In genomic region chr3:40744024-40744835, GRCm38 (mm10) we compare ENCODE assay signal across 8 mouse cellular contexts. TPM values are rescaled to one million over a fixed set of nuclear protein-coding genes. Genes with fewer than 3 reads are reported as not detected.
A peak's percentile ranks its signal among the peaks of the same experiment; 100 is the strongest.
DNase-seq lines count a peak whose midpoint lies in the region; ATAC-seq and TF ChIP-seq lines count a peak whose summit lies in the region.

Gene Hspa4l, plus strand, starts transcription at chr3:40744495.

- H3K27me3 ChIP-seq in forebrain, postnatal 0 days (ENCODE audit: insufficient read depth, low read length), result no peaks in the 10 kb centered on the region
- H3K27me3 ChIP-seq in stomach, postnatal 0 days (ENCODE audit: control insufficient read depth, insufficient read depth, low read length), result no peaks in the 10 kb centered on the region

- peaks cover 10% of the 10 kb centered on the region; the same call in 1 of the 2 replicates for H3K4me1 ChIP-seq in forebrain, postnatal 0 days (ENCODE audit: insufficient read depth)
- H3K4me1 ChIP-seq in stomach, postnatal 0 days (replicated peaks; ENCODE audit: control insufficient read depth, insufficient read depth), result 0 out of 2 replicates have a peak, but pooled peaks cover 3% of the 10 kb centered on the region

- no peaks in the 10 kb centered on the region for H3K9me3 ChIP-seq in forebrain, postnatal 0 days (ENCODE audit: low read length)
- H3K9me3 ChIP-seq in stomach, postnatal 0 days (ENCODE audit: control insufficient read depth, low read length), result no peaks in the 10 kb centered on the region

- TF ChIP-seq CTCF in forebrain, postnatal 0 days (IDR thresholded peaks at IDR 0.05; ENCODE audit: low read depth), result no peak
- TF ChIP-seq CTCF in stomach, postnatal 0 days (IDR thresholded peaks at IDR 0.05; ENCODE audit: low read depth), result no peak

- no peak for ATAC-seq in forebrain, postnatal 0 days
- ATAC-seq in stomach, postnatal 0 days (ENCODE audit: low FRiP score, low TSS enrichment), result no peak

- peak within 1 kb of the TSS; percentile 87 for H3K4me3 ChIP-seq in forebrain, postnatal 0 days (ENCODE audit: low read depth, low read length)
- H3K4me3 ChIP-seq in stomach, postnatal 0 days (ENCODE audit: low read depth, low read length), result peak within 1 kb of the TSS; percentile 67

- DNase-seq in left cerebral cortex, adult 18-20 months (ENCODE audit: low spot score in 2 of 2), result no peak
- DNase-seq in left cerebral cortex, adult 11 months (ENCODE audit: low spot score), result no peak
- peak; percentile 15 for DNase-seq in brain, adult 2 months (ENCODE audit: low read depth, low spot score)
- no peak for DNase-seq in forebrain, postnatal 0 days
- peak; percentile 5 for DNase-seq in layer of hippocampus, adult 9-10 months (ENCODE audit: low spot score)
- peak; percentile 27 for DNase-seq in lung, postnatal 36 days
- DNase-seq in stomach, postnatal 0 days (ENCODE audit: low spot score), result no peak
- DNase-seq in frontal cortex, postnatal 25 days (ENCODE audit: low spot score in 2 of 2), result no peak

- TF ChIP-seq EP300 in stomach, postnatal 0 days (optimal IDR thresholded peaks at IDR 0.05), result no peak

- H3K4me2 ChIP-seq in forebrain, postnatal 0 days (ENCODE audit: low read depth), result peak within 1 kb of the TSS; percentile 92
- H3K4me2 ChIP-seq in stomach, postnatal 0 days (replicated peaks; ENCODE audit: low read depth), result peak within 1 kb of the TSS; percentile 99

- peak within 1 kb of the TSS; percentile 90 for H3K27ac ChIP-seq in forebrain, postnatal 0 days (ENCODE audit: low read depth, low read length)
- H3K27ac ChIP-seq in stomach, postnatal 0 days (replicated peaks), result peak within 1 kb of the TSS; percentile 73

- peak within 1 kb of the TSS; percentile 87 for H3K9ac ChIP-seq in forebrain, postnatal 0 days
- H3K9ac ChIP-seq in stomach, postnatal 0 days (ENCODE audit: low read length), result peak within 1 kb of the TSS; percentile 69

- 13% methylated on average over 16 of the region's 16 CpGs for WGBS in forebrain, postnatal 0 days
- WGBS in stomach, postnatal 0 days, result 27% methylated on average over 16 of the region's 16 CpGs

- H3K36me3 ChIP-seq in forebrain, postnatal 0 days (ENCODE audit: insufficient read depth), result no peaks in the 10 kb centered on the region
- no peaks in the 10 kb centered on the region for H3K36me3 ChIP-seq in stomach, postnatal 0 days (ENCODE audit: control insufficient read depth, insufficient read depth, low read length)

RNA-seq across cellular contexts. Expression of gene Hspa4l, which starts in this region (rescaled TPM):
- 100 to 1,000 TPM; 178 to 183 TPM for total RNA-seq in left cerebral cortex, adult 18-20 months (2021)
- 24.9 and 31.0 TPM in 2 replicates for total RNA-seq in forebrain, postnatal 0 days (2014; rRNA removed)
- 23.5 and 28.5 TPM in 2 replicates for polyA plus RNA-seq in forebrain, postnatal 0 days (2015; fragmentation: Nextera tagmentation; extraction: Ambion mirVana)
- 7.2 and 8.9 TPM in 2 replicates for polyA plus RNA-seq in stomach, postnatal 0 days (2015; fragmentation: Nextera tagmentation; extraction: Ambion mirVana)

Comparison
In these comparisons a context has a peak if more than half of its experiments do, and no peak if none do; other contexts are left out.
1. DNase-seq: peak in brain, adult 2 months (single experiment), layer of hippocampus, adult 9-10 months (single experiment) and lung, postnatal 36 days (single experiment); none in left cerebral cortex, adult 18-20 months (0 of 2), left cerebral cortex, adult 11 months (single experiment), forebrain, postnatal 0 days (single experiment), stomach, postnatal 0 days (single experiment) and frontal cortex, postnatal 25 days (0 of 2).